Mouse (Mus musculus) CD4-positive helper T cell, adult 2 months (primary cell): ENCODE measurements around the gene Mpdz.

Experiments used
- DNase-seq: peaks from one replicate; pipeline ENCODE4 v3.0.0-alpha.2; 2012; ENCODE audit warnings: low read depth, missing footprints, low spot score

The Mpdz gene

DNA sequence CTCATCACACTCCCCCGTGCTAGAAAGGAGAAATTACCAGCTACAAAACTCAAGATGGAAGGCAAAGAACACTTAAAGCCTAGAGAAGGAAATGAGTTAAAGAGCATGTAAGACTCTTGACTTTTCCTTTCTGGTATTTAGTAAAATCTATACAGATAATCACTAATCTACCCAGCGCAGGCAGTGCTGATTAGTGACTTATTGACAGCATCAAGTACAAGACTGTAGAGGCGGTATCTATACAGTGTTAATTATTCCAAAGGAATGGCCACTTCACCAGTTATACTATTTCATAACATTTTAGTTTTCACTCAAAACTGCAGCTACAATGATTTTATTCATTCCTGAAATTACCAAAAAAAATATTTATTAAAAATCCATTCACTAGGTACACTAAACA is 49.7 kb downstream of the Mpdz start:
- DNase-seq: no peak

DNA sequence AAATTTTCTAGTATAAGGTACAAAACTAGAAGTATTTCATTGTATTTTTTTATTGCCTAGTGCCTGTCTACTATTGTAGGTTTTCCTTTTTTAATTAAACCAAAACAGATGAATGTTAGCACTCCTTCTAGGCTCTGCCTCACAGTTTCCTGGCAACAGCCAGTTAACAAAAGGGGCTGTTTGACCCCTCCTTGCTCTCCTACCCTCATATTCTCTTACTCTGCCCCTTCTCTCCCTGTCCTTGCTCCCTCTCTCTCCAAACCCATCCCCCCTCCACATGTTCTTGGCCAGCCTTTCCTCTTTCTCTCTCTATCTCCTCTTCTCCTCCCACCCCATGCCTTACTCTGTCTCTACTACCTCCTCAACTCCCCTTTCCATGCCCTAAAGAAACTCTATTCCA is 53.4 kb downstream of the Mpdz start:
- DNase-seq: no peak

DNA sequence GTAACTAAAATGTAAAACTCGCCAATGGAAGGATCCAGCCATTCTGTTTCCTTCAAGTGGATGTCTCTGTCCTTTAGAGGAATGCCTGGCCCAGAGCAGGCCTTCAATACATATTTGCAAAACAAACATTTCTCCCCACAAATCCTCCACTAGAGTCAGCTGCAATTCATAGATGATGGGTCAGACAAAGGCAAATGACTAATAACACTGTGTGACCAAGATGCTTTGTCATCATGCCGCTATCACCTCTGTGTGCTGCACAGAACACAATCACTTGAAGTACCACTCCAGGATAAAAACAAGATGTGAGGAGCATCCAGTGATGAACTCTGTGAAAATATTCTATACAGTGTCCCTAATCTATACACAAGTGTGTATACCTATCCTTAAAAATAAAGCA is 55.0 kb downstream of the Mpdz start:
- DNase-seq: no peak

DNA sequence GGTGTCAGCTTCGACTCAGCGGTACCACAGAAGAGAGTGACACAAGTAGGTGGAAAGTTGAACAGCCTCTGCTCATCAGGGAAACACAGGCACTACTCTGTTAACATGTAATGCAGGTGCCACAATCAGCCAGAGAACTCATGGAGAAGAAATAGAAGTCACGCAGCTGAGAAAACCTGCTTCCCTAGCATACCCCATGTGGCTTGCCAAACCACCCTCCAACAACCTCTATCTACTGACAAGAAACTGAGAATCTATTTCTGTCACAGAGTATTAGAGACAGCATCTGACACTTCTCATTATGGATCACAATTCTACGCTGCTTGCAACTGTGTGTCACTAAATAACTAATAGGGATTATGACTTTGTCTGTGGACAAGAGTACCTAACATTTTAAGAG is 70.3 kb downstream of the Mpdz start:
- no peak for DNase-seq

DNA sequence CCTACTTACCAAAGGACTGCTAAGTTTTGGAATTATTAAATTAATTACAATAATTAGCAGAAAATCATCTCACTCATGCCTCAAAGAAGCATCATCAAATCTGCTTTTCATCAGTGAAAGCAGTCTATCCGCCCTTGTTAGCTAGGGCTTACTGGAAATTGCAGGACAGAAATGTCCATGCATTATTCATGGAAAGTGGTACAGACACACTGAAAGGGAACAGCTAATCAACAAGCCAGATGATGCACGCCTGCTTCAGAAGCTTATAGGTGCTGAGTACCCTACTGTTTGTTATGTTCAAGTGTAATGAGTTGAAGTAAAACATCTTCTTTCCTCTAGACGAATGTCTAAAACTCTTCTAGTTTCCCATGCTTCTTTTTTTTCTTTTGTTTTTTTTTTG is 91.2 kb downstream of the Mpdz start:
- DNase-seq: no peak

DNA sequence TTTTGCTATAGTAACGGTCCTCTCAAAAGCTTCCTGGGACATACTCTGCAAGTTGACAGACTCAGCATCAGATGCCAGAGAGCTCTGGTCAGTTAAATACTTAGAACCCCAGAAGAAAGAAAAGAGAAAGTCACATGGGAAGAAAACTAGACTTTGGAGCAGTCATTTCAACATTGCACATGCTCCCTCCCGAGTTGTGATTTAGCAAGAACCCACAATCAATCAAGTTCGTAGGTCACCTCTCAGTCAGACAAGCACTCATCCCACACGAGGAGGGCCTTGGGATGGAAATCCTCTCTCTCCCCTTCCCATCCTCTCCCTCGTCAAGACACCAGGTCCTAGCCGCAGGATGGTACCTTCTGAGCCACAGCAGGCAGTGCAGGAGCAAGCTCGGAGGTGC is 94.0 kb downstream of the Mpdz start:
- no peak for DNase-seq

DNA sequence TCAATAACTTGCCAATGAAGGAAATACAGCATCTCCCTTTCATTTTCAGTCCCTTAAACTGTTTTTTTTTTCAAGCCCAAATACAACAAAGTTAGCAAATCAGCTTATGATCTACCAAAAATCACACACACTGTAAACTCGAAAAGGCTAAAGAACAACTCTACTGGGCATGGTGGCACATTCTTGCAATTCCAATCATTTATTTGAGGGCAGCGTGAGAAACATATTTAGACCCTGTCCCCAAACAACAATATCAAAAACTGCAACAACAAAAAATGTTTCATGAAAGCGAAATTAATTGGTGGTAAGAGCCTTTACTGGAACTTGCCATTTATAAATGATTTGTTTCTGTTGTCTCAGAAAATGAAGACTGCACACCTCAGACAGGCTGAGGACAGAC is 97.5 kb downstream of the Mpdz start:
- no peak for DNase-seq

DNA sequence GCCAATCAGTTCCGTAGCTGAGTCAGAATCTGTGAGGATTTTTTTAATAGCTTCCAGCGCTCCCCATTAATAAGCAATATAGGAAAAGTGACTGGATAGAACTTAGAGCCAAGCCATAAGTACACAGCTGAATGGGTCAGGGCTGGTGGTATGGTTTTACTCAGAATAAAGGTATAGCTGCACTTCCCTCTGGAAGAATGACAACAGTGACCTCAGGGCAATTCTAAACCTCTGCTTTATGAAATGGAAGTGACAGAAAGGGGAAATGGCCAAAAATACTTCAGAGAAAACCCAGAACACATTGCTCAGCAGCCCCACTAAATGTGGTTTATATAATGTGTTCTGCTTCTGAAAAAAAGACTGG is 109.0 kb downstream of the Mpdz start:
- DNase-seq: no peak

DNA sequence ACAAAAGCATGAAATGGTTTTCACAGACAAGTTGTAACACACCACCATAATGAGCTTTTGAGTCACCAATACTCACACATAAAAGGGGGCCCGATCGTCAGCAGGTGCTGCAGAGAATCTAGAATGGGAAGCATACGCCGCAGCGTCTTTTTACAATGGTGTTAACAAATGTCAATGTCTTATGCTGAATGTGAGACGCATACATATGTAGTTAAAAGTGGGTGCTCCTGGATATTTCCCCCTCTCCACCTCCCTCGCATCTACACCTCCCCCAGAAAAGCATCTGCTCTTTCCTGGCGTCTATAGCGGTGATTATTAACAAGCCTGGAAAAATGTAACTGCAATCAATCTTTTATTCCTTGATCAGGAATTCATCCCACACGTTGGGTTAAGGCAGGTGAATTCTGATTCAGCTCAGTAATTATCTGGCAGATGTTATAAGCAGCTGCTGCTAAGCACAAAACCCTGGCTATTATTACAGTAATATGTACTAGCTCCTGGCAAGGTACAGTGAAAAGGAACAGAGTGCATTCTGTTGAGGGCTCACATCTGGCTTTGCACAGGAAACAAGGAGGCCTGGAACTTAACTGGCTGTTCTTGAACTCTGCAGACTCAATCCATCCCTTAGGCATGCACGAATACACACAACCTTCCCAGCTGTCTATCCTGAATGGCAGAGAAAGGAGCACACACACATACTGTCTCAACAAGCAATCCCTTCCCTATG is 109.6 kb downstream of the Mpdz start:
- no peak for DNase-seq

DNA sequence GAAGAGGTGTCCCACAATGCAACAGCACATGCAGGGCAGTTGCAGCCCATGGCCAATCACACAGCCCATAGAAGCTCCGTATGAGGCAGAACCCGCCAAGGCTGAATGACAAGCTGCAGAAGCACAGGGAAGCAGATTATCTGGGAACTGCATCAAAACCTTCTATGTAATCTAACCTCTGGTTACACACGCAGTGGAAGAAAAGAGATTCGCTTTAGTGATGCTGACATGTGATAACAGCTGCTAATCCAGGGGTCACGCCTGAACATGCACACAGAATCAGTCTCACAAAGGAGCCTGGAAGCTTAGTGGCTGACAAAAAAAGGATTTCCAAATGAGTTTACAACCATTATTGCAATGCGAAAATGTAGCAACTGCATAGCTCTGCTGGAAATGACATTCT is 110.2 kb downstream of the Mpdz start:
- DNase-seq: no peak

DNA sequence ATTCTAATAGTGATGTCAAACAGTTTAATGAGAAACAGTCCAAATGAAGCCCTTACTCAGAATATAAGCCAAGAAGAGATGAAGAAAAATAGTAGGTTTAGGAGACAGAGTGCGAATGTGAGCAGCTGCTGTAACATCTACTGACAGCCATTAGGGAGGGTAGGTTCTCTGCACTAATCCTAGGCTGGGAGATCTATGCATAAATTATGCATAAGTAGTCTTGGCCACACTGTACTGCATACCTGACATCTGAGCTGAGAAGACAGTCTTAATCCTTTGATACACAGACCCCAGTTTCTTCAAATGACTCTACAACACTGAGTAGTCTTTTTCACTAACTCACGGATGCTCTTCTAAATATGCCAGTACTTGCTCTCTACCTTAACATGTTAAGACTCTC is 114.9 kb downstream of the Mpdz start:
- DNase-seq: no peak

DNA sequence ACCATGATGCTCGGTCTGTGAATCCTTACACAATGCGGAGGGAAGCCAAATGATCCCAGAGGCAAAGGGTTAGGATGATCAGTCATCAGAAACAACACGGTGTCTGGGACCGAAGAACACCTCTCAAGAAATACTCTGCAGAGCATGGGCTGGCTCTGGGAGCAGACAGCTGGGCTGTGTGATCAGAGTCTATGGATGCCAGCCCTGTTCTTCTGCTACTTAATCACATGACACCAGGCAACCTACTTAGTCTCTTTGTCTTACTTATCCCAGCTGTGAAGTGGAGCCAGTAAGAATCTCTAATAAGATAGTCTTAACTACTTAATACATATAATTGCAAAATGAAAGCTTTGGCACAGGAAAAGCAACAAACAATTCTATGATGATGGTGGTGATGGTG is 118.8 kb downstream of the Mpdz start:
- DNase-seq: no peak

DNA sequence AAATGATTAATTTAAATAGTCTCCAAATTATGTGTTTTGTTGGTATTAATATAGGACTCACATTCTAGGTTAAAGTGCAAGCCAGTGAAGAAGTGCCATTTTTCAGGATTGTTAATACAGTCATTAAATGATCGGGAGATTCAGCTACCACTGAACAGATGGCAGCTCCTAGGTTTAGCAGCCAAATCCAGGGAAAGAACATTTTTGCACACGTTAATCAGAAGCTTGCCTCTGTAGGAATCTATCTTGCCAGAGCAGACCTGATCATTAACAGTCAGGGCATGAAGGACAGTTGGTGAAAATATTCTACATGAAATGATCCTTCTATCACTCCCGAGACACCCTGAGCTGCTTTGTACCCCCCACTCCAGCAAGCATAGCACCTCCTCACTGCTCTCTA is 120.4 kb downstream of the Mpdz start:
- no peak for DNase-seq

DNA sequence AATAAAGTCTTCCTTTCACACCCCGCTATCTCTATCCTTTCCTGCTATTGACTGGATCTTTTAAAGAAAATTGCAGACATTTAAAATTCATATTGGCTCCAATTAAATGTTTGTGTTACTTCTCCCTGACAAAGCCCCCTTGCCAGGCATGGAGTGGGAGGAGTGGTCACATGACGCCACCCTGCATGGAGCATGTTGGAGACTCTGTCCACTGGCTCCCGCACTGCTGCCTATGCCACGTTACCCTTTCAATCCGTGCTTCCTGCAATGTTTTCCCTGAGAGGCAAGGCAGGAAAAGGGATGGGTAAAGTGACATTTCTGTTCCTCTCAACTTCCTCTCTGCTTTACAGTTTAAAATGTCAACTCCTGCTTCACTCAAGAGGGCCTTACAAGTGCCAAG is 128.0 kb downstream of the Mpdz start:
- no peak for DNase-seq

DNA sequence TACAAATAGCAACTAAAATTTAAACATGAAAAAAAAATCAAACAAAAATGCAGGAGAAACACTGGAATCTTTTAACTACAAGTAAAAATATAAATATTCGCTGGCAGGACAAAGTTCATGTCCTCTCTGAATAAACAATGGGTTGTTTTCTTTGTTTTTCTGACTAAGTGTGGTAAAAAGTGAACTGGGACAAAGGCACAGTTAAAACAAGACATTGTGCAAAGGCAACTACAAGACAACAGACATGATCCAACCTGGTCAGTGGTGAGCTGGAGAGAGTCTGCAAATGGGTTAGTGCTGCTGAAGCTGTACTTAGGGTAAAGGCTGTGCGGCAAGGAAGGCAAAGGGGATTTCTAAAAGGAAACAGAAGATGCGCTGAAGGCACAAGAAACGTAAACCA is 129.4 kb downstream of the Mpdz start:
- no peak for DNase-seq

DNA sequence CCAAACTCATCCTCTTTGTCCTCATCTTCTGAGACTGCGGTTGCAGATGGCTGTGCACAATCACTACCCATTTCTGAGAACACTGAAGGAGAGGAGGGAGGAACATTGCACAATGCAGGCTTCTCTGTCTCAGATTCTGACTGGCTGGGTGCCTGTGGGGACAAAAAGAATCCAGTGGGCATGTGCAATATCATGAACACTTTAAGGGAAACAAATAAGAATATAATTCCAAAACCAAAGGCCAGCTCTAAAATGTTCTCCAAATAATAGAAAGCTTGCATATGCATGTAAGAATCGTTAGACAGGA is 132.5 kb downstream of the Mpdz start:
- DNase-seq: no peak

DNA sequence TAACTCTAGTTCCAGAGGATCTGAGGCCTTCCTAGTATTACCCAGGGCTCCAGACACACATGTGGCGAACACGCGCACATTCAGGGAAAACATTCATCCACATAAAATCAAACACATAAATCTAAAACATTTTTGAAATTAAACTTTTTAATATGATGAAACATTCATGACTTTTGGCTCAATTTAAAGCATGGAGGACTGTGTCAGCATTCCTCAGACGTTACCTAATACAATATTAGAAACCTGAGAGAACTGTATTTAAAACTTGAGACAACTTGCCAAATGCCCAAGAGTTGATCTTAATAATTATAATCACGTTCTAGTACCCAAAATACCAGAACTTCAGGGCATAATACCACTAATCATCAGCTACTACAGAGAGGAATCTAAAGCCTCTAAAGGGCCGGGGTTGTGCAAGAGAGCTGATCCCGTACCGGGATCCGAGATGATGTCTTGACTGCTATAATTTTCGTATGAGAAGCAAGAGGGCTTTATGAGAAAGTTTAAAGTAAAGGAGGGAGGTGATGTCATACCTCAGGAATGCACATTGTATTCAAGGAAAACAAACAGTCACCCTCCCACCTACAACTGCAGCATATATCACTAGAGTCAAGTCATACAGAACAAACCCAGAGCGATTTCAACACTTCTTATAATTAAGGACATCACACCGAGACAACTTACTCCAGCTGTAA is 133.0 kb downstream of the Mpdz start:
- no peak for DNase-seq

DNA sequence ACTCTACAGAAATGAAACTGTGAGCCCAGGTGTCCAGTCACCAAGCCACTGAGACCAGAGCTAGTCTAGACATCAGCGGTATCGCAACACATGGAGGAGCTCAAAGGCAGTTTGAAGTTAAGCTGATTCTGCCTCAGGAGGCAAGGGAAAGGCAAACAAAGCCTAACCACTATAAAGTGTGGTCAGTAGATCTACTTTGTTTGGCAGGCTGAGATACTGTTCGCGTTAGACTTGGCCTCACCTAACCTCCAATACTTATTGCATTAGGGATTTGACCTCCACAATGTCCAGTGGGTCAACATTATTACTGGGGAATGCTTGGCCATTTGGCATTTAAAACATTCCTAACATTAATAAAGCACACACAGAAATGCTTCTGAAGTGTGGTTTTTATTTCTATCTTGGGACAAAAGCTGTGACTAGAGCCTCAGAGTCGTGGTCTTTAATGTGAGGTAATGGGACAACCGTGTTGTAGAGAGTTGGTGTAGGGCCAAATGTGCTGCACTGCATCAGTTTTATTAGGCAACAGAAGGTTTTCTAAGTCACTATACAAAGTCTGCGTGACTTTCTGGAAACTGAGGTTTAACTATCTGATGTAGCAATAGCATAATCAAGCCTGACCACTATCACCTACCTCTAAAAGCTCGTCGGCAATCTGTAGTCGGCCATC is 134.9 kb downstream of the Mpdz start:
- no peak for DNase-seq

DNA sequence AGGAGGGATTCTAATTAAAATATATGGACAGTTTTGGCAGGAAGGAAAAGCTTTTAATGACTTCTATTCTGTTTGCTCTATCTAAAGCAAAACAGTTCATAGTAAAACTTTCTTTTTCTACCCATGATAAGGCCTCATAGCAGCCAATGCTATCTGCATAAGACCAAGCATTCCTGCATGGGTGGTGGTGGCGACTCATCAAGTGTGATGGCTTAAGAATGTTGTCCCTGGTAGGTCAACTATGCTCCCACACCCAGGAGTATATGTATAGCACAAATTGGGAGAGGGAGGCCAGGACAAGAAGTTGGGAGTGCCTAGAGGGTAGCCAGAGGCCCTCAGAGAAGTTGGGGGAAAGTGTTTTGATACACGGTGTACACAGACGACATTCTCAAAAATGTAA is 140.6 kb downstream of the Mpdz start:
- DNase-seq: no peak

DNA sequence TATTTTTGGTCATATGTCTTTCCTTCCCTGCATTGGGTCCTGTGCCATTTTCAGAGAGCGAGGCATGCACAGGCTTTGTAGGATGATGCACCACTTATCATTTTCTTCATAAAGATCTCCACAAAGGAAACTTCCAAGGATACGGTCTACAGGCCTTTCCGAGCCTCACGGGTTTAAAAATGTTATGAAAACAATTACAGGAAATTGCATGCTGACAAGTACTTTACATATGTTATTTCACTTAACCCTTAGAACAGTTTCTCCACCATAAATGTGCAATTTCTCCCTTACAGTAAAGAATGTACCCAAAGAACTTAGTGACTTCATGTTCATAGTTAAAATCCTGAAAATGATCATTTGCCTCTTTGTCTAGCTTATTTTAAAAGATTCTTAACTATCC is 144.2 kb downstream of the Mpdz start:
- no peak for DNase-seq

DNA sequence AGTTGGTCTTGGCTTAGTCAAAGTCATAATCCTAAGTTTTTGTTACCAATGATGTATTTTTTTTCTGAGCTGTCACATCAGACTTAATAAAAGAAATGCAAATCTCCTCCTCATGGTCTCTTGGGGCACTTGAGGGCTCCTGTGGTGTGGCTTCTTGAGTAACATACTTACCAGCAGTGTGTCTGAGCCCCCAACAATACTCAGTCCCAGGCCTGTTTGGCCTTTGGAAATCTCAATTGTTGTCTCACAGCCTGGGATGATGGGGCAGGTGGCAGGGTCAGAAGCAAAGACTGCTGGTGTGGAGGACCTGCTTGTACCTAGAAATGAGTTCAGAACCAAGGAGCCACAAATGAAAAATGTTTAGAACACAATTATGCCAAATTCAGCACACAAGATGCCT is 149.3 kb downstream of the Mpdz start:
- DNase-seq: no peak

DNA sequence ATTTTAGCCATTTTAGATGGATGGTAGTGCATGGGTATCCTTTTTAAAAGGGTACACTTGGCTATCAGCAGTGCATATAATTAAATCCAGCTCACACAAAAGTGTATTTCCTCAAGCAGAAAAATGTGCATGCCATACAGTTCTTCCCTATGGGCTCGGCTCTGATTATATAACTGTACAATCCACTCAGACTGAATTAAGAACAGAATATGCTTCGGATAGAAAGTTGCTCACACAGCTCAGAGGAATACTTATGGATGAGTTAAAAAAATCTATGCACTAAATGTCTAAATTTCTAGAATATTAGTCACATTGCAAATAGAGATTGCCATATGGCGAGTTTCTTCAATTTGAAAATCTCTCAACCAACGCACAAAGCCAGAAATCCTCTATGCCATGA is 157.1 kb downstream of the Mpdz start:
- DNase-seq: no peak

DNA sequence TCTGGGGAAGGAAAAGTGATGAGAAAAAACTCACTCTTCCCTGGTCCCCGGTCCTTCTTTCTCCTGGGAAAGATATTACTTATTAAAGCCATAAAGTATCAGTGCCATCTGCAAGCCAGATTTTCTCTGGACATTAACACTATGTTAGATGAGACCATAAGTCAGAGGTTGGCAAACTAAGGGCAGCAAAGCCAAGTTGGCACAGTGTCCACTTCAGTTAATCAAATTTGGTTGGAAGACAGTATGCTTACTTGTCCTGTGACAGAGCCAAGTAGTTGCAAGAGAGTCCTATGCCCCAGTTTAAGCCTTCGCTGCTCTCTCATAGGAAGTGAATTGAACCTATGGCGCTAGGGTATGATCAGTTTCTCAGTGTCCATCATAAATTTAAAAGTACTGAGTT is 159.0 kb downstream of the Mpdz start:
- no peak for DNase-seq
